Comparison of ENCODE assay signal across 9 mouse cellular contexts in genomic region chr10:117078284-117078683, GRCm38 (mm10). TPM values are rescaled to one million over a fixed set of nuclear protein-coding genes. Genes with fewer than 3 reads are reported as not detected.
DNase-seq lines count a peak whose midpoint lies in the region; ATAC-seq and TF ChIP-seq lines count a peak whose summit lies in the region.
"Had no signal": no experiment of that assay in that cellular context is flagged by ENCODE, and none has a peak within 500 bp of the region (broad histone marks: within the 10 kb centered on the region; RNA-seq: fewer than 3 reads in every experiment).

No protein-coding gene starts in this region.

- H3K27me3 ChIP-seq in forebrain, postnatal 0 days (ENCODE audit: insufficient read depth, low read length): no peaks in the 10 kb centered on the region
- no peaks in the 10 kb centered on the region for H3K27me3 ChIP-seq in forebrain, embryonic 15.5 days
- no peaks in the 10 kb centered on the region for H3K27me3 ChIP-seq in lung, postnatal 0 days (replicated peaks; ENCODE audit: insufficient read depth, low read length)
- H3K27me3 ChIP-seq in thymus, adult 2 months (ENCODE audit: control insufficient read depth, insufficient read depth, low read length): no peaks in the 10 kb centered on the region

- H3K4me3 ChIP-seq in forebrain, postnatal 0 days (ENCODE audit: low read depth, low read length): no peak overlapping the region
- H3K4me3 ChIP-seq in forebrain, embryonic 15.5 days: no peak overlapping the region
- H3K4me3 ChIP-seq in lung, postnatal 0 days (ENCODE audit: low read depth, low read length): no peak overlapping the region
- H3K4me3 ChIP-seq in thymus, adult 2 months (ENCODE audit: control insufficient read depth, insufficient read depth, low read length): no peak overlapping the region

- ATAC-seq in forebrain, postnatal 0 days: peak; percentile 73
- no peak for ATAC-seq in forebrain, embryonic 15.5 days (replicated peaks)
- peak; percentile 77 for ATAC-seq in lung, postnatal 0 days

- TF ChIP-seq CTCF in forebrain, postnatal 0 days (IDR thresholded peaks at IDR 0.05; ENCODE audit: low read depth): peak; percentile 53
- peak; percentile 81 for TF ChIP-seq CTCF in lung, postnatal 0 days (IDR thresholded peaks at IDR 0.05)
- peak; percentile 80 for TF ChIP-seq CTCF in thymus, adult 2 months (IDR thresholded peaks at IDR 0.05; ENCODE audit: borderline replicate concordance, control insufficient read depth, extremely low read depth, insufficient read depth, low read length, poor library complexity)

- no peak for TF ChIP-seq EP300 in lung, postnatal 0 days (IDR thresholded peaks at IDR 0.05)

- WGBS in forebrain, postnatal 0 days: 81% methylated on average over 6 of the region's 6 CpGs
- WGBS in forebrain, embryonic 15.5 days: 83% methylated on average over 6 of the region's 6 CpGs
- 69% methylated on average over 6 of the region's 6 CpGs for WGBS in lung, postnatal 0 days
- WGBS in thymus, adult 2 months: 85% methylated on average over 6 of the region's 6 CpGs

- no peak for TF ChIP-seq POLR2A in thymus, adult 2 months (IDR thresholded peaks at IDR 0.05; ENCODE audit: control insufficient read depth, extremely low read depth, insufficient read depth, low read length, poor library complexity)

- peaks cover 57% of the 10 kb centered on the region for H3K36me3 ChIP-seq in forebrain, postnatal 0 days (ENCODE audit: insufficient read depth)
- H3K36me3 ChIP-seq in forebrain, embryonic 15.5 days: peaks cover 60% of the 10 kb centered on the region
- peaks cover 34% of the 10 kb centered on the region for H3K36me3 ChIP-seq in lung, postnatal 0 days (ENCODE audit: insufficient read depth, low read length)
- H3K36me3 ChIP-seq in thymus, adult 2 months (ENCODE audit: control insufficient read depth, insufficient read depth, low read length): peaks cover 44% of the 10 kb centered on the region

- no peak overlapping the region for H3K27ac ChIP-seq in forebrain, postnatal 0 days (ENCODE audit: low read depth, low read length)
- H3K27ac ChIP-seq in forebrain, embryonic 15.5 days (replicated peaks): no peak overlapping the region
- no peak overlapping the region for H3K27ac ChIP-seq in lung, postnatal 0 days (ENCODE audit: low read length)
- no peak overlapping the region for H3K27ac ChIP-seq in thymus, adult 2 months (ENCODE audit: control insufficient read depth, insufficient read depth, low read length)
- H3K27ac ChIP-seq: macrophage had no signal

- no peak overlapping the region for H3K4me2 ChIP-seq in forebrain, postnatal 0 days (ENCODE audit: low read depth)
- no peak overlapping the region for H3K4me2 ChIP-seq in forebrain, embryonic 15.5 days (replicated peaks)
- no peak overlapping the region for H3K4me2 ChIP-seq in lung, postnatal 0 days (replicated peaks; ENCODE audit: low read depth, low read length)

- no peaks in the 10 kb centered on the region for H3K4me1 ChIP-seq in forebrain, postnatal 0 days (ENCODE audit: insufficient read depth)
- no peaks in the 10 kb centered on the region for H3K4me1 ChIP-seq in forebrain, embryonic 15.5 days
- H3K4me1 ChIP-seq in lung, postnatal 0 days (ENCODE audit: insufficient read depth, low read depth, low read length): no peaks in the 10 kb centered on the region
- H3K4me1 ChIP-seq in thymus, adult 2 months (replicated peaks; ENCODE audit: control insufficient read depth, insufficient read depth, low read length): no peaks in the 10 kb centered on the region

- DNase-seq in forebrain, postnatal 0 days: no peak
- peak; percentile 70 for DNase-seq in A20 (ENCODE audit: low read depth, low spot score)
- DNase-seq in adipocyte (ENCODE audit: low spot score): peak; percentile 21
- DNase-seq in induced T-regulatory cell, adult 2 months (ENCODE audit: low read depth): peak; percentile 54
- DNase-seq in lung, postnatal 0 days (ENCODE audit: low spot score): peak; percentile 78
- peak; percentile 65 for DNase-seq in thymus, adult 2 months
- no peak for DNase-seq in cerebellum, adult 11 months

- no peak overlapping the region for H3K9ac ChIP-seq in forebrain, postnatal 0 days
- no peak overlapping the region for H3K9ac ChIP-seq in forebrain, embryonic 15.5 days (replicated peaks)
- no peak overlapping the region for H3K9ac ChIP-seq in lung, postnatal 0 days (replicated peaks; ENCODE audit: low read depth)

- no peaks in the 10 kb centered on the region for H3K9me3 ChIP-seq in forebrain, postnatal 0 days (ENCODE audit: low read length)
- no peaks in the 10 kb centered on the region for H3K9me3 ChIP-seq in forebrain, embryonic 15.5 days
- H3K9me3 ChIP-seq in lung, postnatal 0 days (ENCODE audit: low read length): no peaks in the 10 kb centered on the region

RNA-seq across cellular contexts. Expression of gene Cct2, which starts 14.7 kb away (rescaled TPM):
- 399 and 404 TPM in 2 replicates for total RNA-seq in forebrain, postnatal 0 days (2014; rRNA removed)
- 240 and 249 TPM in 2 replicates for polyA plus RNA-seq in forebrain, postnatal 0 days (2015; fragmentation: Nextera tagmentation; extraction: Ambion mirVana)
- polyA plus RNA-seq in forebrain, embryonic 15.5 days (2015; fragmentation: Nextera tagmentation; extraction: Ambion mirVana): 273 and 274 TPM in 2 replicates
- 107 and 109 TPM in 2 replicates for polyA plus RNA-seq in lung, postnatal 0 days (2015; fragmentation: Nextera tagmentation; extraction: Ambion mirVana)
- polyA plus RNA-seq in thymus, adult 2 months (2012; rRNA removed): 130 and 139 TPM in 2 replicates

RNA-seq across cellular contexts. Expression of gene Lrrc10, which starts 33.1 kb away (rescaled TPM):
- not detected in 2 replicates for total RNA-seq in forebrain, postnatal 0 days (2014; rRNA removed)
- polyA plus RNA-seq in forebrain, postnatal 0 days (2015; fragmentation: Nextera tagmentation; extraction: Ambion mirVana): 0.13 TPM in 1 of 2 replicates, not detected in the other
- not detected in 2 replicates for polyA plus RNA-seq in forebrain, embryonic 15.5 days (2015; fragmentation: Nextera tagmentation; extraction: Ambion mirVana)
- polyA plus RNA-seq in lung, postnatal 0 days (2015; fragmentation: Nextera tagmentation; extraction: Ambion mirVana): 0.45 and 0.58 TPM in 2 replicates
- 0.47 and 15.3 TPM in 2 replicates for polyA plus RNA-seq in thymus, adult 2 months (2012; rRNA removed)
- polyA plus RNA-seq: macrophage had no signal

Comparison
In these comparisons a context has a peak if more than half of its experiments do, and no peak if none do; other contexts are left out.
1. DNase-seq: peak in A20 (single experiment), adipocyte (single experiment), induced T-regulatory cell, adult 2 months (single experiment), lung, postnatal 0 days (single experiment) and thymus, adult 2 months (single experiment); none in forebrain, postnatal 0 days (single experiment) and cerebellum, adult 11 months (single experiment).
2. Peak in every context shown above with its lines, with median percentiles within 50 percentile points of each other: CTCF ChIP-seq.